Mouse (Mus musculus) ZHBTc4 (cell line): ENCODE measurements at regions not wholly inside any gene's neighbourhood (a gene's known extent, or its start where the extent isn't known, plus 50 kb on each side); places are given as distances from the start of the nearest gene placed in this dataset.
A peak's percentile ranks its signal among the peaks of the same experiment; 100 is the strongest.
"Not testable (repeated sequence)": the region's sequence is repeated elsewhere in the genome, so short reads cannot be mapped to it uniquely, and the experiment has no call there.

Source experiments
- DNase-seq: peaks from one replicate; pipeline ENCODE4 v3.0.0-alpha.2; 2011; ENCODE audit warnings: low read depth, low spot score

DNA sequence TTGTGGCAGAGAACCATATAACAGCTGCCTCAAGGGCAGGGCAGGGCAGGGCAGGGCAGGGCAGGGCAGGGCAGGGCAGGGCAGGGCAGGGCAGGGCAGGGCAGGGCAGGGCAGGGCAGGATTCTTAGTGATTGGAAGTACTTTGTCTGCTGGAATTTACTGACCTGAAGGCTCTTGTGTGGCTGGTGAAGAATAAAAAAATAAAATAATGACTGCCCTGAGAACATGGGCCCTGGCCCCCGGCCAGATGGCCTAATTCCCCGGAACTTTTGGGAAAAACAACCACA is 169.3 kb downstream of the Qk start:
- not testable (repeated sequence) for DNase-seq

DNA sequence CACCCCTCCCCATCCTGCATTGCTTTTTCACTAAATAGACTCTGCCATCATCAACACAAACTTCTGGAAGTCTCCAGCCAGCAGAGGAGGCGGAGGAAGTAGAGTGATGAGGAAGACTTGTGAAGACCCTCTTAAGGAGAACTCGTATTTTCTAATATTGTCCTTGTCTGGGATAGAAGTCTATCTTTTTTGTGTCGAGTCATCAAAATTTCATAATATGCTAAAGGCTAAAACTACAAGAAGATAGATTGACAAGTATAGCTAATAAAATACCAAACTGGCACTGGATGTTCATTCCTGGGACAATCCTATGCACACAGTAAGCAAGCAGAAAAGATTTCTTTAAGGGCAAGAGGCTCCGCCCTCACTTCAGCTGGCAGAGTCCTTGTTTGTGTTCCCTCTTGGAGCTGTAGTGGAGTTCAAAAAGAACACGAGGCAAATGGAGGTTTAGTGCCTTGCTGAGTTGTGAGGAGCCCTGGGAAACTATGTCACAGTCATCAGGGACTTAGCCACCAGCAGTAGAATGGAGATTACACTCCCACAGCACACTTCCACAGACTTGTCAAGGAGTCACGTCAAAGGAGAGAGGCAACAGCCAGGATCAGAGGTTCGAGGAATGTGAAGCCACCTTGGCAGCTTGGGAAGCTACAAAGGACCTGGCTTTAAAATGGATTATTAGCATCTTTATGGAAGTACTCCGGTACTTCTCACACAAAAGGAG is 169.8 kb downstream of the Qk start:
- peak; percentile 82 for DNase-seq

GRCm38 (mm10) chr17:10147106-10147505 is 172.5 kb downstream of the Qk start:
- no peak for DNase-seq

DNA sequence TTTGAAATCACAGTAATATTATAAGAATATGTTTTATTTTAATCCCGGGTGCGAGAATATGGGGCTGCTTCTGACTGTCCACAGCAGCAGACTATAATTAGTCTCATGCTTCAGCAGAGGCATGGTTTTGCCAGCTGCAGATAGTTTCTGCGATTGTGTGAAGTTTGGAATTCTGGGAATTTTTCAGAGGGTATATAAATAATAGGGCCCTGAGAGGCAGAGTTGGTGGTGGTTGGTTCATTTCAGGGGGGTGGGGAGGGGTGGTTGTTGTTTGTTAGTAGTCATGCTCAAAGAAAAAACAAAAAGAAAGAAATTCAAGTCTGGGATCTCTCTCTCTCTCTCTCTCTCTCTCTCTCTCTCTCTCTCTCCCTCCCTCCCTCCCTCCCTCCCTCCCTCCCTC is 173.1 kb downstream of the Qk start:
- DNase-seq: no peak

- DNase-seq: no peak
These were observed 180.8 kb downstream of the Qk start for GRCm38 (mm10) chr17:10138847-10139246.

GRCm38 (mm10) chr17:10138374-10138773 is 181.3 kb downstream of the Qk start:
- no peak for DNase-seq

DNA sequence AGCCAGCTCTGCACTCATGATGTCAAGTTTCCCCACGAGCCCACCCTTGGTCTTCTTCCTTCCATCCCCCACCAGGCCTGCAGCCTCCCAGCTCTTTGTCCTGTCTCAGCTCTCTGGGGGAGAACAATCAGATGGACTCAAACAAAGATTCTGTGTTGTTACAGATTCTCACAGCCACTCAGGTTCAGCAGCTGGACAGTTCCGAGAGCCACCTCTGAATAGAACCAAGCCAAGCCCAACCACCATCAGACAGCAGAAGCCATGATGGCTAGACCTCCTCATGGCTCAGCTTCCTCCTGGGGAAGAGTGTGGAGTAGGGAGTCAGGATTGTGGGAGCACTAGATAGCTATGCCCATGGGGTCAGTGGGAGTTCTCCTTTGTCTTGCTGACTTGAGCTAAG is 184.5 kb downstream of the Qk start:
- DNase-seq: peak; percentile 49

- no peak for DNase-seq
These were observed 191.1 kb downstream of the Qk start for GRCm38 (mm10) chr17:10128591-10128990.

DNA sequence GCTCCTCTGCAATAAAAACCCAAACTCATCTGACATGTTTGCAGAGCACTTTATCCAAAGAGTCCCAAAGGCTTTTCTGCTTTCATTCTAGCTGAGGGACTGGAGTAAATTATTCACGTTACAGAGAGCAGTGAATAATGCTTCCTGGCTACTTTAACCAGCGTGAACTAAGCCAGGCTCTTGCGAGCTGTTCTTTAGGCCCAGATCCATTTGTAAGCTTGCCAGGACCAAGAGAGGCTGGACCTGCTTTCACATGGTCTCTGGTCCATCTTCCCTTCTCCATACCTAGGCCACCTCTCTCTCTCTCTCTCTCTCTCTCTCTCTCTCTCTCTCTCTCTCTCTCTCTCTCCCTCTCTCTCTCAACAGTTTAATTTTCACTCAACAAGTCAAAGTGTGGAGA is 197.2 kb downstream of the Qk start:
- DNase-seq: no peak

DNA sequence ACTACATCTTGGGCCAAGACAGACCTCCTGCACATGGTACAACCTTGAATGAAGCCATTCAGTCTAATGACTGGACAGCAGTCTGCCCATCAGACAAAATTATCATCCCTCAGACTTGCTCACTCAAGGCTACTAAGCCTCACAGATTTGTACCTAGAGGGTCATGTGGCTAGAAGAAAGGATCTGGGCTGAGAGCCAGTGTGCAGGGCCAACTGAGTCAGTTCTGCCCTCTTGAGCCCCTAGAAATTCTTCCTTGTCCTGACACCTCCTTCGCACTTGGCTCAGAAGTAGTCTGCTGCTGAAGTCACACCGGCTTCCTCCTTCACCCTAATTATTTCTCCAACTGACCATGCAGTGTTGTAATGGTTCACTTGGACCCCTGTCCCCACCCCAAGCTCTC is 207.5 kb downstream of the Qk start:
- DNase-seq: no peak

GRCm38 (mm10) chr17:10110375-10110675 is 209.3 kb downstream of the Qk start:
- DNase-seq: no peak

- peak; percentile 43 for DNase-seq
These were observed 209.9 kb downstream of the Qk start for GRCm38 (mm10) chr17:10109511-10110374.

DNA sequence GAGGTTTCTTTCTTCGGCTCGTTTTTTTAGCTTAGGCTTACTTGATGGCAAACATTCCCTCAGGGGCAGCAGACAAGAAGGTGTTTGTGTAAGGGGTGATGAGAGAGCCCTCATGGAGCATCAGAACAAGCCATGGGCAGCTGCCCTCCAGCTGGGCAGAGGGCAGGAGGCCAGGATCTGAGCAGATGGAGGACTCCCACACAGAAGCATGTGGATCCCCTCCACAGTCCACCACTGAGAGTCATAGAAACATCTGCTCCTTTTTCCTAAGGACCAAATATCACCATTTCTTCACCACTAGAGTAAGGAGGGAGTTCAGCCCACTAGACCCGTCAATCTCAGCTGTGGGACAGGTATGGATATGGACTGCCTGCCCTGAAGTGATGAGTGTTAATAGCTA is 214.4 kb downstream of the Qk start:
- DNase-seq: no peak

- DNase-seq: no peak
These were observed 221.5 kb downstream of the Qk start for GRCm38 (mm10) chr17:10098199-10098598.

- DNase-seq: no peak
These were observed 222.0 kb downstream of the Qk start for GRCm38 (mm10) chr17:10097691-10098090.

DNA sequence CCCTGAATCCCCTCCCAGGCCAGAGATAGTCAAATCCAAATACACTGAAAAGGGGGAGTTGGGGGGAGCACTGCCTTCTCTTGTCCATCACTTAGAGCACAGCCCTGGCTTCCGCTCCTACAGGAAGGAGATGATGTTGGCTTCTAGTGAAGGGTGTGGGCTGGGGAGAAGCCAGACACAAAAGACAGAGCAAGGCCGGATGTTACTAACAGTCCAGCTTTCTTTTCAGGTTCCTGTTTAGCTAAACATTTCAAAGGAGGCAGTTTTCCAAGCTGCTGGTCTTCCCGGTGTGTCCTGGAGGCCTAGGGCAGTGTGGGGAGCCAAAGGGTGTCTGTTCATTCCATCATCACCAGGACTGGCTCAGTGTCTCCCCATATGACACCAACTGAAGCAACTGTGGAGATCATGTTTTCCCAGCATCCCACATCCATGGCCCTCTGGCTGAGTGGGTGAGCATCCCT is 223.8 kb downstream of the Qk start:
- peak; percentile 32 for DNase-seq

DNA sequence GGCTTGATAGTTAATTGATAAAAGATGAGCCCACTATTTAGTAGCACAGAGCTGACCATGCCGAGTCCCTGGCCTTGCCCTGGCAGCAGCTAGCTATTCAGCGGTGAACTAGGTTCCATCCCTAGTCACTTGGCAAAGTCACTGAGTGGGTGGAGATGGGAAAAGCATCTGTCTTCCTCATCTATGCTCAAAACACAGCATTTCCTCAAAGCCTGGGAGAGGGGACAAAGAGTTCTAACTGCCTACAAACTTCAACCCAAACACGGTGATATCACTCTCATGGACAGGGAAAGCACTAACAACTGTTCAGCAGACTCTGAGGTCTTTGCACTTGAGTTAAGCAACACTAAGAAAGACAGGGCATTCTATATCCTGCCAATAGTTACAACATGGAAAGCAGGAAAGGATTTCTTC is 225.5 kb downstream of the Qk start:
- no peak for DNase-seq

GRCm38 (mm10) chr17:10093437-10094107 is 226.1 kb downstream of the Qk start:
- no peak for DNase-seq

GRCm38 (mm10) chr17:10087192-10087886 is 232.3 kb downstream of the Qk start:
- DNase-seq: no peak

DNA sequence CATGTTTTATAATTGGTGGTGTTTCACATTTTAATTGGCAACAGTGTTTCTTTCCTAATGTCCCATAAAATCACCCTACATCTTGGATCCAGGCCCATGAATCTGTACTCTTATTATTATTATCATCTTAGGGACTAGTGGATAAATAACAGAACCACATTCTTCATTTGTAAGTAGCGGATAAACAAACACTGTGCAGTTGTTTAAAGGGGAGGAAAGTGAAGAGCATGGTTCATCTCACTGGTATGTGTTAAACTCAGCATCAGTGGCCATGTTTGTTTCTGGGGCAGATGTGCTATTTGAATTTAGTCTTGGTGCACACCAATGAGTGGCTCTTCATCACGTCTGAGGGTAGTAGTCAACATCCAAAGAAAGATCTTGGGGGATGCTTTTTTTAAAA is 233.1 kb downstream of the Qk start:
- no peak for DNase-seq

GRCm38 (mm10) chr17:10086132-10086531 is 233.5 kb downstream of the Qk start:
- DNase-seq: no peak

- no peak for DNase-seq
These were observed 237.9 kb downstream of the Qk start for GRCm38 (mm10) chr17:10081721-10082120.
